Mouse (Mus musculus): ENCODE data around the gene Fam13a.

Fam13a gene

DNA sequence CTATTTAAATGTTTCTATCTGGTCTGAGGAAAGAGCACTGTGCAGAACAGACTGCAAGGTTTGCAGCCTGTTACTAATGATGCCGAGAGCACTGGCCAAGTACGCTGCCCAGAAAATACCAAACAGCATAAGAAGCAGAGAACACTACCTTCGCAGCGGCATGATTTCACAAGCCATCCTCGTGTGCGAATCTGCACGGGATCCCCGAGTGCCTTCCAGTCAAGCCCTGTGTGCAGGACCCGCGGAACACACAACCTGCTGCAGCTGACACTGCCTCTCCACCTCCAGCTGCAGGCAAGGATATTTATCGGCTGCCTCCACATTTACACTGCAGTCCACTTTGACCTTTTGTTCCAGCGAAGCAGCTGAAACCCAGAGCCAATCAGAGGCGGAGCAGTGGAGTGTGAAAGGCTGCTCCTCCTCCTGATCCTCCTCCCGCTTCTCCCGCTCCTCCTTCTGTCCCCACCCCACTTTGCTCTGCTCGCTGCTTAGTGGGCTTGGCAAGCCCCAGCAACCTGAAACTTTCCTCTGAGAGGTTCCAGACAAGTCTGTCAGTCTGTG lies at the start of gene Fam13a:
TSS of gene Fam13a (minus strand) at position 386 of the 561 bp plus-strand sequence.
- DNase-seq, result peak; percentile 90

GRCm38 (mm10) chr6:59072096-59073060 lies 48.0 kb upstream of the Fam13a start:
- no peak for DNase-seq

- no peak for DNase-seq
Measured at GRCm38 (mm10) chr6:59071691-59072090, 47.3 kb upstream of the Fam13a start.

DNA sequence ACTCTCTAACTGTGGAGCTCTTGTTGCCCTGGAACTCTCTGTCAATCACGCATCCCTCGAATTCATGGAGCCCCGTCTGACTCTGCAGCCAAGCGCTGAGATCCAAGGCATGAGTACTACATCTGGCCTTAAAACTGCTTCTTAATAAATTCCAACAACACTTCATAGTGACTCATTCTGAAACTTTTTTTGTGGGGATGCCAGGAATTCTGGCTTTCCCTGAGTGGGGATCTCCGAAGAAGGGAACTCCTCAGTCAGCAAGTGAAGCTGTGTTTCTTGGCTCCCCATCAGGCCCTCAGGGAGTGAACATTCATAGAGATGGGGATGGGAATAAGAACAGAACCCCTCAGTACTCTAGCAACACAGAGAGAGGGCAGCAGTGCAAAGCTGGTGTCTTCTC lies 43.8 kb upstream of the Fam13a start:
- DNase-seq, result no peak

GRCm38 (mm10) chr6:59064440-59064839 lies 40.1 kb upstream of the Fam13a start:
- no peak for DNase-seq

GRCm38 (mm10) chr6:59053232-59053631 lies 28.9 kb upstream of the Fam13a start:
- no peak for DNase-seq

DNA sequence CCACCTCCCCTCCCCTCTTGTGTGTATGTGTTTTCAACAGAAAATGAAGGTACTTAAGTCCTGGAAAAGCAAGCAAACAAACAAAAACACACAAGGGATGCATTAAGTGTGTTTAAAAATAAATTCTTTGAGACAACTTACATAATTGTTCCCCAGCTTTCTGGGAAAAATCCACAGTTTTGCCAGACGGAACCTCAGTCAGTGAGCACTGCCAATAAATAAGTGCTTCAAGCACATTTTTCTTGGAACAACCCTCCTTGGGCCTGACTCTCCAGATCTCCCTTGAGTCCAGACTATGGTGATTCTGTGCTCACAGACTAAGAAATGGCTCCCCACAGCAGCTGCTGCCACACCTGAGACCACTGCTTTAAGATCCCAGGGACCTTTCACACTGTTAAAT lies 15.4 kb upstream of the Fam13a start:
- no peak for DNase-seq

- DNase-seq, result no peak
Measured at GRCm38 (mm10) chr6:59032748-59033147, 8.4 kb upstream of the Fam13a start.

DNA sequence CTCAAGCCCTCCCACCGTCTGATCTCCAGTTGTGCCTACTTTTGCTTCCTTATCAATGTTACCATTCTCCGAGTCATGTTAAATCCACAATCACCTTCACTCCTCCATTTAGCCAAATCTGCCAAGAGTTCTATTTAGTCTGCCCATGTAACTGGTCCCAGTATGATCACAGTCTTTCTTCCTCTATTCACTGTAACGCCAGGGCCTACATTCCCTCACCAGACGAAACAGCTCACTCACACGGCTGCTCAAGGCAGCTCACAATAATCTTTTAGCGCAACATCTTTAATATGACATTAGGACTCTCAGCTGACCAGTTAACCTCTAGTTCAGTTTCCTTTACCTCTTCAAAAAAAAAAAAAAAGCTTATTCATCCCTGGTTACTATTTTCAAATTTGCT lies 7.2 kb upstream of the Fam13a start:
- DNase-seq, result no peak

DNA sequence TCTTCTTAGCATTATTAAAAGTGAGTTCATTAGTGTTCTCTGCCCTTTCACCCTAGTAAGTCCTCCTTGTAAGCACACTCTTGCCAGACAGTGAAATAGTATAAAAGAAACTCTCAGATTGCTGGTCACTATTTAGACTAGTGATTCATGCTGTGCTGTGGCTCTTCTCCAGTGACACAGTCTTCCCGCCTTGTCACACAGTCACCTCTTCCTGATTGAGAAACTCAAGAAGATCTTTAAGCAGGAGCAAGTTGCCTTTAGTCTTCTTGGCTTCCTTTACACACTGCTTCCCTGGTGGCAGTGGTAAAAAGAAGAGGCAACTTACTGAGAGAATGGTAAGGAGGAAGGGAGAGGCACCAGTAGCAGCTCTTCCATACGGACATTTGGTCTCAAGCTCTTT lies 6.3 kb upstream of the Fam13a start:
- no peak for DNase-seq

DNA sequence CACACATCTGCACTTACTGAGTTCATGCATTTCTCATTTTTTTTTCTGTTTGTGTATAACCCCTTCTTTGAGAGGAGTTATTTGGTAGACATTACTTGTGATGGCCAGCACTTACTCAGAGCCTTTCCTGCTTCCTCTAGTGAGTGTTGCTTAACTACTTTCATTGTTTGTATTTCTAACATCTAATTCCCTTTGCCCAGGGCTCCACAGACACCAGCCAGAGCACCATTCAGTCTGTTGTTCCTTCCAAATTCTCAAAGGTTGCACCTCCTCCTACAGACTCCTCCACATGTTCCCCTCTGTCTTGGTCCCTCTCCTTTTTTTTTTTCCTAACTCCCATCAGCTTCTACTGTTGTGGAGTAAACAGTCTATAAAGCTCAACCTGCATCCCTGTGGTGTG lies 5.7 kb upstream of the Fam13a start:
- DNase-seq, result no peak

- no peak for DNase-seq
Measured at GRCm38 (mm10) chr6:59028871-59029270, 4.5 kb upstream of the Fam13a start.

- no peak for DNase-seq
Measured at GRCm38 (mm10) chr6:59024806-59025205, 457 bp upstream of the Fam13a start.

DNA sequence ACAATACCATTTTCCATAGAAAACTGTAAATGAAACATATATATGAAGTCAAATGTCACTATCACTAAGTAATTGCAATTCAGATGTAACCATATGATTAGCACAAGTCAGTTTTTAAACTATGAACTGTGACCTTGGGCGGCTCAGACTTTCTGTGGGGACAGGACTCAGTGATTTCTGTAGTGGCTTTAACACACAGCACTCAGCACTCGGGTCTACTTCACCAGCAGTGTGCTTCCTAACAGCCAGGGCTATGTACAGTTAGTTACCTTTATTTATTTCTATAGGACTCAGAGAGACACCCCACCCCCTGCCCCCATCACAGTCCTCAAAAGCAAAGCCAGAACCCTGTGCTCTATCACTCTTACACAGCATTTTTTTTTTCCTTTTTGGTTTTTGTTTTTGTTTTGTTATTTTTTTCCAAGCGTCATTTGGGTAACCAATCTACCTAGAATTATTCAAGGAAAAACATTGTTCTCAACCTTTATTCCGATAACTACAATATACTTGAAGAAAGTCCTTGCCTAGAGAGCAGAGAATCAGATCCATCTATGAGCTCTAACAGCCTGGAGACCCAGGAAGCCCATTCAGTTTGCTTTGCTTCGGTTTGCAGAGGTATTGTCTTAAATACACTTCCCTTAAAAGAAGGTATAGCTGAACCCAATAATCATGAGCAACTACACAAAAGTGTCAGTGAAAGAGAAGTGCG lies 740 bp downstream of the Fam13a start:
- DNase-seq, result no peak

- DNase-seq, result no peak
Measured at GRCm38 (mm10) chr6:59022621-59023020, 1.7 kb downstream of the Fam13a start.

GRCm38 (mm10) chr6:59020346-59020745 lies 4.0 kb downstream of the Fam13a start:
- DNase-seq, result no peak

DNA sequence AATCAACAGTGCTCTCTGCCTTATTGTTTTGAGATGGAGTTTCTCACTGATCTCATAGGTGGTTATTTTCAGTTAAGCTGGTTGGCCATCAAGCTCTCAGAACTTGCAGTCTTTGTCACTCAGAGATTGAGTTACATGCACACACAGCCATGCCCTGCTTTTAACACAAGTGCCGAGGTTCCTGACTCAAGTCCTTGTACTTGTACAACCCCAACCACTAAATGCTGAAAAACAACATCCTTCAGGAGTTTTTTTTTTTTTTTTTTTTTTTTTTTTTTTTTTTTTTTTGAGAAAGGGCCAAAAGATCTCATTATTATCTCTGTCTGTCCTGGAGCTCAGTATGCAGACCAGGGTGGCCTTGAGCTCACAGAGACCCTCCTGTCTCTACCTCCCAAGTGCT lies 4.5 kb downstream of the Fam13a start:
- no peak for DNase-seq

DNA sequence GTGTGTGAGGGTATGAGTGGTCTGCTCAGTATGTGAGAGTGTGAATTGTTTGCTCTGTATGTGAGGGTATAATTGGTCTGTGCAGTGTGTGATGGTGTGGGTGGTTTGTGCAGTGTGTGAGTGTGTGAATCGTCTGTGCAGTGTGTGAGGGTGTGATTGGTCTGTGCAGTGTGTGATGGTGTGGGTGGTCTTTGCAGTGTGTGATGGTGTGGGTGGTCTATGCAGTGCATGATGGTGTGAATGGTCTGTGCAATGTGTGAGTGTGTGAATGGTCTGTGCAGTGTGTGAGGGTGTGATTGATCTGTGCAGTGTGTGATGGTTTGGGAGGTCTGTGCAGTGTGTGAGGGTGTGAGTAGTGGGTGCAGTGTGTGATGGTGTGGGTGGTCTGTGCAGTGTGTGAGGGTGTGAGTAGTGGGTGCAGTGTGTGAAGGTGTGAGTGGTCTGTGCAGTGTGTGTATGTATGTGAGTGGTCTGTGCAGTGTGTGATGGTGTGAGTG lies 8.0 kb downstream of the Fam13a start:
- DNase-seq, result no peak

GRCm38 (mm10) chr6:59014760-59015159 lies 9.6 kb downstream of the Fam13a start:
- no peak for DNase-seq

- no peak for DNase-seq
Measured at GRCm38 (mm10) chr6:59014088-59014759, 10.1 kb downstream of the Fam13a start.

DNA sequence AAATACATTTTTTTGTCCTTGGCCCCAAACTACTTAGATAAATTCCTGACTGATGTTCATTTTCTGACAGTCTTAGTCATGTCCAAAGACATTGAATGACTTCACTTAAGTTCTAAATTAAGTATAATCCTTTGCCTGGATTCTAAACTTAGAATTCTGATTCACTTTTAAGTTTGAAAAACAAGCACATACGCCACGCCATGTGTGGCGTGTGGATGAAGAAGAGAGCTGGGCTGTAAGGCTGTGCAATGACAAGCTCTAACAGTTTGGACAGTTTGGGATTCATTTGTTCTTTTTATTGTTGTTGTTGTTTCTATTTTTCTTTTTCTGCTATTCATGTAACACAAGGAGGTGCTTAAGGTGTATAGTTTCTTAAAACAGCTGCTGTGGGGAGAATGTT lies 13.6 kb downstream of the Fam13a start:
- peak; percentile 12 for DNase-seq

GRCm38 (mm10) chr6:59004630-59005029 lies 19.7 kb downstream of the Fam13a start:
- DNase-seq, result no peak

- no peak for DNase-seq
Measured at GRCm38 (mm10) chr6:58999044-58999453, 25.3 kb downstream of the Fam13a start.

All from right cerebral cortex, adult 18-20 months (tissue).